Mouse (Mus musculus) inflammation-experienced regulatory T-cells, adult 6 months (primary cell): ENCODE data around the gene Rgs16. TPM values are rescaled to one million over a fixed set of nuclear protein-coding genes. Genes with fewer than 3 reads are reported as not detected.
"Not testable (repeated sequence)": the region's sequence is repeated elsewhere in the genome, so short reads cannot be mapped to it uniquely, and the experiment has no call there.

Experiments
- ATAC-seq: one replicate; pipeline ENCODE4 v1.8.0; 2017
- polyA plus RNA-seq, 3 experiments: library from polyadenylated mRNA; unstranded; fragments of 100-300 nt; shearing (Covaris generic); gene quantifications; one replicate each; pipeline ENCODE4 v1.2.1; 2017

The Rgs16 gene
- polyA plus RNA-seq, 3 experiments from 2014 or later: 19.8 to 37.6 (median 35.0) TPM

DNA sequence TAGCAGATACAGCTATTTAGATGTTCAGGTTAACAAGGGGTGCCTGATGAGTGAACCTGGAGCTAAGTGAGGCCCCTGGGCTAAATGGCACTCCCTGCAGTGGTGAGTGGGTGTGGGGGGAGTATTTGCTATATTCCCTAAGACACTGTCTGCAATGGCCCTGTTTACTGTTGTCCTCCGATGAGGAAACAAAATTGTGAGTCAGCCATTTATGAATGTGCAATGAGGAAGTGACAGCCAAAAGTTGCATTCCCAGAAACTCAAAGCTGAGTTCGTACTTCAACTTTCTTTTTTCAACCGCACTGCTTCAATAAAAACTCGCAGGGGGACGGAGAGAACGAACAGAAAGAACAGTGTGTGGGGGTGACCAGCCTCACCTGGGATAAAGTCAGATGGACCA, 12.4 kb downstream of the Rgs16 start:
- no peak for ATAC-seq

DNA sequence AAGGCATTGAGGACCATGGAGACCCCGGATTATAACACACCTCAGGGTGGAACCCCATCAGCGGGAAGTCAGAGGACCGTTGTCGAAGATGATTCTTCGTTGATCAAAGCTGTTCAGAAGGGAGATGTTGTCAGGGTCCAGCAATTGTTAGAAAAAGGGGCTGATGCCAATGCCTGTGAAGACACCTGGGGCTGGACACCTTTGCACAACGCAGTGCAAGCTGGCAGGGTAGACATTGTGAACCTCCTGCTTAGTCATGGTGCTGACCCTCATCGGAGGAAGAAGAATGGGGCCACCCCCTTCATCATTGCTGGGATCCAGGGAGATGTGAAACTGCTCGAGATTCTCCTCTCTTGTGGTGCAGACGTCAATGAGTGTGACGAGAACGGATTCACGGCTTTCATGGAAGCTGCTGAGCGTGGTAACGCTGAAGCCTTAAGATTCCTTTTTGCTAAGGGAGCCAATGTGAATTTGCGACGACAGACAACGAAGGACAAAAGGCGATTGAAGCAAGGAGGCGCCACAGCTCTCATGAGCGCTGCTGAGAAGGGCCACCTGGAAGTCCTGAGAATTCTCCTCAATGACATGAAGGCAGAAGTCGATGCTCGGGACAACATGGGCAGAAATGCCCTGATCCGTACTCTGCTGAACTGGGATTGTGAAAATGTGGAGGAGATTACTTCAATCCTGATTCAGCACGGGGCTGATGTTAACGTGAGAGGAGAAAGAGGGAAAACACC, 13.7 kb downstream of the Rgs16 start:
- ATAC-seq: no peak

DNA sequence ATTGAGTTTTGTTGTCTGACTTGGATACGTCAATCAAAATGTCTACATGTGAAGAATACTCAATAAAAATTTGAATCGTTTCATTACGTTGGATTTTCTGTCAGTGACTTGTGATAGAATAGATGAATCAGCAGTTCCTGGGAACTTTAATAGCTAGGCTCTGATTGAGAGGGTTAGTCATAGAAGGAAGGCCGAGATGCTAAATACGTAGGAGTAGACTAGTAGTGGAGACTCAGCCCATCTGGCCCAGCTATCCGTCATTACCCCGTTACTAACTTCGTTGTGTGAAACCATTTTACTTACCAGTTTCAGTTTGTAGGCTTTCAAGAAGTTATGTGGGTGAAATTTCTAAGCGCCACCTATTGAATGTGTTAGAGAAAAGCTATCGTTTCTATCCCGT, 24.0 kb downstream of the Rgs16 start:
- ATAC-seq: no peak

DNA sequence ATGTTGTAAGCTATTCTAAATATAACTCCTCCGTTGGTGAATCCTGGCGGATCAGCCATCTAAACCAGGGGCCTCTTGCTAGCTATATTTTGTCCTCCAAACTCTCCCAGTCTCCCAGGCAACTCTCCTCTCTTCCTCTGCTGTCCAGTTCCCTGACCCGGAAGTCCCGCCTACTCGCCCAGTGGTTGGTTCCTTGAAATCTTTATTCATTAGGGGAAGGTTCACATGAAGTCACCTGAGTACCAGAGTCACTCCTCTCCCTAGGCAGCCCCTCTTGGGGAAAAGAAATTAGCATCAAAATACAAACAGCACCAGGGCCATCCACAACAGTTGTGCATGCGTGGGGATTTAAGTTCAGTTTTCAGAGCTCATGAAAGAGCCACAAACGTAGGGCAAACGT, 26.1 kb downstream of the Rgs16 start:
- ATAC-seq: no peak

DNA sequence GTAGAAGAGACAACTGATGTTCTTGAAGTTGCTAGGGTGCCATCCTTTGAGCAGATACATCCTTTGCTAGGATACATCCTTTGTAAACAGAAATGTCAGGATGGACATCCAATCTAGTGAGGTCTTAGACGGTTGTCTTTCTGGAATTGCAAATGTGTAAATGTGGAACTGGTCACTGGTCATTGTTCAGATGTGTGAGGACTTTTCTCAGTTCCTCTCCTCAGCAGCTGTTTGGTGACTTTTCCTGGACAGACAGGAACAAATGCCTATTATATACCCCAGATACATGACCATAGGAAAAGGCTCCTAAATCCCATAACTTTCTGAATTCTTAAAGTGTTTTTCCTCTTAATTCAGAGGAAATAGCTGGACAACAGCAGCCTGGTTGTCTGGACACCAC, 27.1 kb downstream of the Rgs16 start:
- no peak for ATAC-seq

DNA sequence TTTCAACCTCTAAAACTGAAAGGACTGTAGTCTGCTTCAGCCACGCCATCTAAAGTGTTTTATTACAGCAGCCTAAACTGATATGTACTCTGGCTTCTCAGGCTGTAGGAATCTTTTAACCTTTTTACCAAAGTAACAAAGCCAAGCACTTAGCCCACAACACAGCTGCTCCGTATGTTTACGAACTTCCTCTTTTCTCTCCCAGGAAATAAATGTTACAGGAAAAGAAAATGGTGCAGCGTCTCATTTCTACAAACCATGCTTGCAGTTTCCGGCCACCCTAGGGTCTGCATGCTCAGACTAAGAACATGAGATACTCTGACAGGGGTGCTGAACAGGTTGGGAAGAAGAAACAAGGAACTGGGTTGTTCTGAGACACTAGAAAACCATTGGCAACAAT, 28.3 kb downstream of the Rgs16 start:
- no peak for ATAC-seq

DNA sequence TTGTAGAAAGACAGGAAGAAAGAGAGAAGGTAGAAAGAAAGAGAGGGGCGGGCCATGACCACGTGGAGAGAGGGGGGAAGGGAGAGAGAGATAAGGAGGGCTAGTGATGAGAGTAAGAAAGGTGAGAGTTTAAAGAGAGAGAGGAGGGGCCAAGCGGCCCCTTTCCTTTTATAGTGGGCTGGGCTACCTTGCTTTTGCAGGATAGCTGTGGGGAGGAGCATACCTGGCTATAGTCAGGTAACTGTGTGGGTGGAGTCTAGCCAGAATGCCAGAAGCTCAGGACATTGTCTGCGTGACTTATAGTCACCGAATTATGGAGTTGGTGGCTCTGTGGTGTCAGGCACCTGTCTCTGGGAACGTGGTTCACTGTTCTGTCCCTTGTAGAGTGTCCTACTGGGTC, 29.4 kb downstream of the Rgs16 start:
- ATAC-seq: not testable (repeated sequence)

DNA sequence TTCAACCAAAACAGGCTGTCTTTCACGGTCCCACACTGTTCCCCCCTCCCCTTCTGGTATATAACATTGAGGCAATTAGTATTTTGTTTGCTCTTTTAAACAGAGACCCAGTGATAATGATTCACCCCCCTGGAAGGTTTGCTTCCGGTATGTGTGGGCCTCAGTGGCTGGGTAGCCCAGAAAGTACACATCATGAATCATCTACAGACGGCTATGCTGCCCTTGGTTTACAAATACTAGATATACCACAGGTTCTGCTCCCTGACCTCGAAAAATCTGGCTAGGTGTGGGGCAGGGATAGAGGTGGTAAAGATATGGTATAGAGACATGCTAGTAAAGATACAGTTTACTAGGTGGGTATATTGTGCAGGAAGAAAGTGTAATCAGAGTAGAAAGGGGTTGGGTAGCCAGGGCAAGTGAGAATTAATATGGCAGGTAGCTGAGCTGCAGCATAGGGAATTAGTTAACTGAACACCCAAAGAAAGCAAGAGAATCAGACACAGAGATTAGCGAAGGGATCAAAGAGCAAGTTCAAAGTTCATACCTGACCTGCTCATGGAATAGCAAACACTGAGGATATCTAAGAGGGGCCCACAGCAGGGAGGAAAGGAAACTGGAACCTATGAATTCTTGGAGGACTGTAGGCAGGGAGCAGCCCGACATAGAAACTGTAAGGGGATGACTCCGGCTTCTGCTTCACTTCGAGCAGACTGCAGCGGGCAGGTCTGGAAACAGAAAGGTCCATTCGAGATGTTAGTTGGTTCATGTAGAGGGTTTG, 30.0 kb downstream of the Rgs16 start:
- no peak for ATAC-seq

DNA sequence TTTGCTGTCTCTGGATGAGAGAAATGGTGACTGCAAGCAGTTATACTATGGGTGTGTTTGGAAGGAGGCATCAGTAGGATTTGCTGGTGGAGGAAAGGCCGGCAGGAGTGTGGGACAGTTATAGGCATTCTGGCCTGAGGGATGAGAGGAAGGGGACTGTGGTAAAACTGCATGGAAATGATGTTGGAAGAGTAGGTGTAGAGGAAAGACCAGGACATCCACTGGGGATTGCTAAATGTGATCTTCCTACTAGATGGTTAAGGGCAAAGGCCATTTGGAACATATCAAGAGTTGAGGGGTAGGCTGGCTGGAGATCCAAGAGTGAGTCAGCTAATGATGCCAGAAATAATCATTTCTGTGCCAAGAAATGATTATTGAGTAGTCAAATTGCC, 30.6 kb downstream of the Rgs16 start:
- ATAC-seq: no peak

DNA sequence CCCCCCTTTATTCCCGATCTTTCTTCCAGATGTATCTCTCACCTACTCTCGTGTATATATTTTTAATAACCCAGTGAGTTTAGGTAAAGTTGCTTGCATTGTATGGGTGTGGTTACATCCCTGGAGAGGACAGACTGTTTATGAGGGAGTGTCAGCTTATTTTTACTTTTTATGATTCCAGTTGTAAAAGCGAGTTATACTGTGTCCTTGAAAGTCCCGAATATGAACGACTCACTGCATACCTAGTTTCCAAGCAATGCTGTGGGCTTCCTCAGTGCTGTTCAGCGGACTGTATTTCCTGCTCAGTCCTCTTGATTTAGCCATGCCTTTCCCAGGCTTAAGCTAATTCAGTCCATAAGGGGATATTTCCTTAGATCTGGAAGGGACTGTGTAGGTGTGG, 35.0 kb downstream of the Rgs16 start:
- no peak for ATAC-seq

DNA sequence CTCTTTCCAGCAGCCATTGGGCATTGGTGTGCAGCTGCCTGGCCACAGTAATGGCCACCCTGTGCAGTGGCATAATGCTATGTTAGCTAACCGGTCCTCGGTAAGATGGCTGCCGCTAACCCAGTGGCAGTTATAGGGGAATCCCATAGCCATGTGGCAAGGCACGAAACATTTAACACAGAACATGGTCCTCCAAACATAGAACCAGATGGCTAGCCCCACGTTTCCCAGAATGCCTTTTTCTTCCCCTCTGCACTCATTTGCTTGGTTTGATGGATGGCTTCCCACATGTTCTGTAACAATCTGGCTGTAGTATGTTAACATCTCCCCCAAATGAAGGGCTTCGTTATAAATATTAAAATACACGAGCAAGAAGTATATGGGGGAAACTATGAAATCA, 36.1 kb downstream of the Rgs16 start:
- no peak for ATAC-seq

DNA sequence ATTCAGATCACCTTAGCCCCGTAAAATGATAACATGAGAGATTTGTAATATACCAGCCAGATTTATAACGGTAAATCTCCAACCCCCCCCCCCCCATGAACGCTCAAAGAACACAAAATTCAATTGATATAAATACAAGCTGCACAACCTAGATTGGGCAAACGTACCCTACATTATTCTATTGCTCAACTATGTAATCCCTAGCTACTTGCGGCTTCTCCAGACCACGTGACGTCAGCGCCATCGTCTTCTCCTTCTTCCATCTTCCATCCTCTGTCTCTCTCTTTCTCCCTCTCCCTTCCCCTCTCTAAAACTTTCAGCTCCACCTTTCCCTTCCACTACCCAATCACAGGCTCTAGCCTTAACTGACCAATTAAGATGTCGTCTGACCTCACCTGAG, 38.1 kb downstream of the Rgs16 start:
- no peak for ATAC-seq

DNA sequence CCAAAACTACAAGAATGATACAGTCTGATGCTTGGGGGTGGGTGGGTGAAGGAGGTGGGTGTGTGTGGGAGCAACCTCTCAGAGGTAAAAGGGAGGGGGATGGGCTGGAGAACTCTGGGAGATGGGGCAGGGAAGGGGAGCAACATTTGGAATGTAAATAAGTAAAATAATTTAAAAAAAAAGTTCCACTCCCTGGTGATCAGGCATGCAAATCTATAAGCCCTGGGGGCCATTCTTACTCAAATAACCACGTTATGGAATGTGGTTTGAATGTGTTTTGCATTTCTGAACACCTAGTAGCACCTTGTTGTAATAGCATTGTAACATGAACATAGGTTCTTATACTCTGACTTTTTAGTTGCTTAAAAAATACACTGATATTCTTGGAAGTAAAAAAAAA, 43.2 kb downstream of the Rgs16 start:
- ATAC-seq: no peak

DNA sequence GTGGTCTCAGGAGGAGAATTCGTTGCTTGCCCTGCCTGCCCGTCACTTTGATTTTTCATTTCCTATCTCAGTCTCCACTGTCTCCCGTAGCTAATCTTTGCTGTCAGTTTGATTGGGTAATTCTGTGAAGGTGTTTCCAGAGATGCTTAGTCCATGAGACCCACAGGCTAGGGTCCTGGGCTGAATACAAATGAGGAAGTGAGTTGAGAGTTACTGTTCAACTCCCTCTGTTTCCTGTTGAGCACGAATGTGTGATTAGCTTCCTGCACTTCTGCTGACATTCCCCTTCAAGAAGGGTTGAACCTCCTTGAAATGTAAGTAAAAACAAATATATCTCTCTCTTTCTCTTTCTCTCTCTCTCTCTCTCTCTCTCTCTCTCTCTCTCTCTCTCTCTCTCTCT, 45.5 kb downstream of the Rgs16 start:
- no peak for ATAC-seq

DNA sequence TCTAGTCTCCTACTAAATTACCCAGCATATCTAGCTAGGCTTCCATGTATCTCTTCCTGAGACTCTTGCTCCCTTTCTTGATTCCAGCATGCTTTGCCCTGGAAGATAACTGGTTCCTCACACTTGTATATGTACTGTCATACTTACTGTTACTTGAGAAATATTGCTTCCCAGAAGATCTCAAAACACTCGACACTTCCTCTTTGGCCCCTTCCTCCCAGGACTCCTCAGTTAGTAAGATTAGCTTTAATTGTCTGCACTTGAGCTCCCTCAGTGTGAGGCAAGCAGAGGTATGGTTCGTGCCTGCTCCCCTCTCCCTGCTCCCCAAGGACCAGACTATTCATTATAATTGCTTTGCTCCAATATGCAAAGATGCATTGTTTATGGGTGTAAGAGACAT, 50.6 kb downstream of the Rgs16 start:
- ATAC-seq: no peak

DNA sequence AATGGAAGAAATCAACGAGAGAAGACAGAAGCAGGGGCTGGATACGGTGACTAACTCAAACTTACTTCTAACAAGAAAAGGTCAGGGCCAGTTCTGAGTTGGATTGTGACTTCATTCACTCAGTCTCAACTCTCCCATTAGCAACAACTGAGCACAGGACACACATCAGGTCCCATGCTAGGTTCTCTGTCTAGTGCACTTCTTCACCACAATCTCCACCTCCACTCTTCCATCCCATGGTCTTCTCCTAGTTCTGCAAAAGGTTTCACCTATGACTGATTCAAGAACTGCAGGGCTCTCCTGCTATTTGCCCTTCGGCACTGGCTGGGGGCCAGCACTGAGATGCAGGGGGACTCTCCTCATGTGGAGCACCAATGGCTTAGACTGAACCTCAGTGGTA, 54.1 kb downstream of the Rgs16 start:
- ATAC-seq: no peak

Other genes starting within 250 kb of the Rgs16 start
- gene Npl, start 190.3 kb upstream of the Rgs16 start, polyA plus RNA-seq: under 1 TPM in 1 of 3 experiments, not detected in 2; 0.44 TPM
- under 1 TPM; 0.35 to 0.68 (median 0.36) TPM for gene Rgs8, start 87.3 kb upstream of the Rgs16 start, polyA plus RNA-seq
- 10 to 100 TPM; 38.2 to 49.4 (median 41.8) TPM for gene Rnasel, start 9.1 kb downstream of the Rgs16 start, polyA plus RNA-seq
- gene Rgsl1, start 103.8 kb downstream of the Rgs16 start, polyA plus RNA-seq: under 1 TPM in 2 of 3 experiments, not detected in 1; 0.17 to 0.26 TPM
- gene Teddm1b, start 134.0 kb downstream of the Rgs16 start, polyA plus RNA-seq: under 1 TPM in 1 of 3 experiments, not detected in 2; 0.46 TPM
- under 1 TPM in 1 of 3 experiments, not detected in 2; 0.78 TPM for gene Teddm1a, start 151.4 kb downstream of the Rgs16 start, polyA plus RNA-seq
- gene Glul, start 159.6 kb downstream of the Rgs16 start, polyA plus RNA-seq: 10 to 100 TPM; 21.0 to 30.6 (median 29.8) TPM
- gene Teddm2, start 159.9 kb downstream of the Rgs16 start, polyA plus RNA-seq: under 1 TPM; 0.23 to 0.51 (median 0.29) TPM